Mouse (Mus musculus) heart, postnatal 0 days (tissue): ENCODE data around the gene Cry1. TPM values are rescaled to one million over a fixed set of nuclear protein-coding genes. Genes with fewer than 3 reads are reported as not detected.
A peak's percentile ranks its signal among the peaks of the same experiment; 100 is the strongest.

Experiments used
- ATAC-seq: fragments of 200-750 bp; cut with Nextera tagmentation; 2 replicates; pipeline ENCODE4 v1.8.0; 2017; ENCODE audit warnings: low read depth, moderate number of reproducible peaks, moderate library complexity; ENCODE audit not compliant: insufficient read depth
- DNase-seq: peaks from one replicate; pipeline ENCODE4 v3.0.0-alpha.2; 2016; ENCODE audit warnings: low spot score
- H3K27ac ChIP-seq: fragments of 300-500 bp; sonication (generic); 2 replicates; pipeline ENCODE4 v1.5.1; 2014; ENCODE audit warnings: low read depth, mild to moderate bottlenecking
- H3K27me3 ChIP-seq: fragments of 300-500 bp; sonication (generic); 2 replicates; pipeline ENCODE4 v1.6.1; 2014; ENCODE audit warnings: low read length, mixed read lengths; ENCODE audit not compliant: control insufficient read depth, insufficient read depth
- H3K36me3 ChIP-seq: fragments of 300-500 bp; sonication (generic); replicated peaks from 2 replicates; pipeline ENCODE4 v1.6.1; 2014; ENCODE audit warnings: low read length, mixed read lengths; ENCODE audit not compliant: control insufficient read depth, insufficient read depth
- H3K4me1 ChIP-seq: fragments of 300-500 bp; sonication (generic); 2 replicates; pipeline ENCODE4 v1.6.1; 2014; ENCODE audit warnings: antibody characterized with exemption; ENCODE audit not compliant: control insufficient read depth, insufficient read depth
- H3K4me2 ChIP-seq: fragments of 300-500 bp; sonication (generic); 2 replicates; pipeline ENCODE4 v1.6.1; 2014; ENCODE audit warnings: low read depth, mild to moderate bottlenecking, low read length, moderate library complexity
- H3K4me3 ChIP-seq: fragments of 300-500 bp; sonication (generic); 2 replicates; pipeline ENCODE4 v1.5.1; 2014; ENCODE audit warnings: low read depth, low read length
- H3K9ac ChIP-seq: fragments of 300-500 bp; sonication (generic); replicated peaks from 2 replicates; pipeline ENCODE4 v1.6.1; 2014; ENCODE audit warnings: low read depth, low read length, mixed read lengths
- H3K9me3 ChIP-seq: fragments of 300-500 bp; sonication (generic); replicated peaks from 2 replicates; pipeline ENCODE4 v1.6.1; 2016; ENCODE audit warnings: low read length; ENCODE audit not compliant: control insufficient read depth
- CTCF ChIP-seq: IDR thresholded peaks from 2 replicates; pipeline ENCODE4 v1.5.1; 2016; ENCODE audit warnings: antibody characterized with exemption, control low read depth, low read depth
- EP300 ChIP-seq: IDR thresholded peaks from 2 replicates; pipeline ENCODE4 v1.6.1; 2016; ENCODE audit warnings: antibody characterized with exemption, low read depth
- WGBS: fragments of 180-500 bp; shearing (Covaris S2); extraction: QIAGEN DNeasy Blood & Tissue Kit; methylation state at CpG from one replicate; pipeline ENCODE4 v1.1.7; 2014; 5-methylcytosine and 5-hydroxymethylcytosine counted together
- polyA plus RNA-seq: library from polyadenylated mRNA; unstranded; fragments of >200 nt; fragmentation: Nextera tagmentation; extraction: Ambion mirVana; gene quantifications from 2 replicates; pipeline ENCODE4 v1.2.1, GENCODE M21; 2015
- total RNA-seq: library from RNA; depleted of rRNA; stranded (reverse); fragments of >200 nt; gene quantifications from 2 replicates; pipeline ENCODE4 v1.2.3, GENCODE M21; 2014; ENCODE audit warnings: low replicate concordance

The Cry1 gene
- total and polyA plus RNA-seq, 2 experiments from 2014 or later = 9.6 to 17.5 TPM

- H3K9ac ChIP-seq = peak overlapping the region; percentile 87
- WGBS = under 1% methylated on average over 11 of the region's 11 CpGs
- H3K9me3 ChIP-seq = no peaks in the 10 kb centered on the region
- DNase-seq = peak; percentile 96
- H3K4me3 ChIP-seq = peak overlapping the region; percentile 88
- ATAC-seq = 0 out of 2 replicates have a peak, but pooled peaks have one; percentile 2
- H3K27ac ChIP-seq = peak overlapping the region; percentile 84
- TF ChIP-seq CTCF (peak; percentile 73), EP300 (no peak)
- peaks cover 8% of the 10 kb centered on the region for H3K4me1 ChIP-seq
- peak overlapping the region; percentile 84 for H3K4me2 ChIP-seq
- H3K36me3 ChIP-seq = no peaks in the 10 kb centered on the region
- no peaks in the 10 kb centered on the region for H3K27me3 ChIP-seq
Measured at GRCm38 (mm10) chr10:85183619-85184018, 1.2 kb downstream of the Cry1 start.

- WGBS = 81% methylated on average over 10 of the region's 10 CpGs
- no peak overlapping the region for H3K27ac ChIP-seq
- H3K4me2 ChIP-seq = peak overlapping the region; percentile 84
- no peak for DNase-seq
- no peaks in the 10 kb centered on the region for H3K36me3 ChIP-seq
- peak overlapping the region; percentile 57; the same call in 1 of the 2 replicates for H3K9ac ChIP-seq
- H3K27me3 ChIP-seq = no peaks in the 10 kb centered on the region
- no peak for TF ChIP-seq EP300
- TF ChIP-seq CTCF = no peak
- no peaks in the 10 kb centered on the region for H3K9me3 ChIP-seq
- H3K4me3 ChIP-seq = peak overlapping the region; percentile 88
- ATAC-seq = no peak
- peaks cover 8% of the 10 kb centered on the region for H3K4me1 ChIP-seq
Measured at GRCm38 (mm10) chr10:85182766-85183165, 2.1 kb downstream of the Cry1 start.

- no peak overlapping the region for H3K4me3 ChIP-seq
- H3K9ac ChIP-seq = no peak overlapping the region
- no peak overlapping the region for H3K27ac ChIP-seq
- H3K4me1 ChIP-seq = no peaks in the 10 kb centered on the region; the same call in 1 of the 2 replicates
- no peaks in the 10 kb centered on the region for H3K27me3 ChIP-seq
- WGBS = 64% methylated on average over 2 of the region's 2 CpGs
- TF ChIP-seq EP300 (no peak), CTCF (no peak)
- H3K4me2 ChIP-seq = no peak overlapping the region
- no peak for ATAC-seq
- no peaks in the 10 kb centered on the region for H3K9me3 ChIP-seq
- H3K36me3 ChIP-seq = no peaks in the 10 kb centered on the region
- no peak for DNase-seq
Measured at GRCm38 (mm10) chr10:85176640-85177039, 8.2 kb downstream of the Cry1 start.

GRCm38 (mm10) chr10:85165306-85165705 is 19.6 kb downstream of the Cry1 start:
- H3K4me3 ChIP-seq = no peak overlapping the region
- H3K4me1 ChIP-seq = peaks cover 15% of the 10 kb centered on the region
- H3K9me3 ChIP-seq = no peaks in the 10 kb centered on the region
- no peak overlapping the region for H3K9ac ChIP-seq
- WGBS = 85% methylated on average over 5 of the region's 5 CpGs
- DNase-seq = no peak
- no peak for ATAC-seq
- H3K27ac ChIP-seq = no peak overlapping the region
- H3K27me3 ChIP-seq = no peaks in the 10 kb centered on the region
- TF ChIP-seq CTCF = no peak
- TF ChIP-seq EP300 = no peak
- H3K36me3 ChIP-seq = no peaks in the 10 kb centered on the region
- no peak overlapping the region for H3K4me2 ChIP-seq

GRCm38 (mm10) chr10:85164791-85165190 is 20.1 kb downstream of the Cry1 start:
- 92% methylated on average over 13 of the region's 13 CpGs for WGBS
- Histone ChIP-seq H3K4me3 (no peak overlapping the region), H3K36me3 (no peaks in the 10 kb centered on the region)

GRCm38 (mm10) chr10:85161745-85162351 is 23.0 kb downstream of the Cry1 start:
- 68% methylated on average over 5 of the region's 5 CpGs for WGBS
- Histone ChIP-seq H3K27me3 (no peaks in the 10 kb centered on the region), H3K9me3 (no peaks in the 10 kb centered on the region), H3K27ac (peak overlapping the region; percentile 55; the same call in 1 of the 2 replicates), H3K9ac (no peak overlapping the region), H3K4me1 (peaks cover 15% of the 10 kb centered on the region), H3K36me3 (no peaks in the 10 kb centered on the region), H3K4me2 (no peak overlapping the region), H3K4me3 (no peak overlapping the region)
- peak; percentile 72 for ATAC-seq
- no peak for TF ChIP-seq CTCF
- TF ChIP-seq EP300 = no peak
- DNase-seq = peak; percentile 77

More at GRCm38 (mm10) chr10:85164791-85165190, 20.1 kb downstream of the Cry1 start:
- H3K4me1 ChIP-seq = peaks cover 15% of the 10 kb centered on the region
- no peak for DNase-seq
- H3K4me2 ChIP-seq = no peak overlapping the region
- ATAC-seq = no peak
- no peak for TF ChIP-seq EP300
- no peak for TF ChIP-seq CTCF
- H3K9ac ChIP-seq = no peak overlapping the region
- no peaks in the 10 kb centered on the region for H3K27me3 ChIP-seq
- no peaks in the 10 kb centered on the region for H3K9me3 ChIP-seq
- no peak overlapping the region for H3K27ac ChIP-seq
